In the genomic region with DNA sequence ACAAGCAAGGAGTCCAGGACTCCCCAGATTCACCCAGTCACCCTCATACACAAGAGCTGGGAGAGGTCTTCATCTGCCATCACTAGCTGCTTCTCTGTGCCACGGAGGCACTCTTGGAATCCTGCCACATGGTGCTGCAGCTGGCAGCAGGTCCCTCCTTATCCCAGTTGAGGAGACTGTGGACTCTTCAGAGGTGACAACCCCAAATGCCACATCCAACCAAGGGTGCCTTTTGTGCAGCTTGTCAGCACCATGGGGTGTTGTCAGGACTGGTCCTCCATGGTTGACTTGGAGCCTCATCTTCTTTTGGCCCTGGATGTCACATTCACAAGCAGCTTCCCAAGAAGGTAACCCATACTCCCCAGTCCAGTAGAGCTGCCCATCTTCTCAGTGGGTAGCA, we compare ENCODE assay signal across 24 mouse cellular contexts. TPM values are rescaled to one million over a fixed set of nuclear protein-coding genes. Genes with fewer than 3 reads are reported as not detected.
"Had no signal": no experiment of that assay in that cellular context is flagged by ENCODE, and none has a peak within 500 bp of the region (broad histone marks: within the 10 kb centered on the region; RNA-seq: fewer than 3 reads in every experiment).

No protein-coding gene starts in this region.

- H3K27ac ChIP-seq: neural tube, embryonic 12.5 days; neural tube, embryonic 13.5 days; neural tube, embryonic 15.5 days; stomach, embryonic 15.5 days; stomach, postnatal 0 days had no signal

- H3K9me3 ChIP-seq: neural tube, embryonic 12.5 days; neural tube, embryonic 13.5 days; neural tube, embryonic 15.5 days; stomach, embryonic 15.5 days had no signal

- DNase-seq: retina, postnatal 1 day; right cerebral cortex, adult 18-20 months; right cerebral cortex, postnatal 14 days; right cerebral cortex, postnatal 25 days; right cerebral cortex, postnatal 4 days; spleen, adult 18-20 months; thymus, adult 18-20 months; thymus, adult 2 months; thymus, postnatal 14 days; thymus, postnatal 36 days; thymus, postnatal 4 days had no signal

- H3K36me3 ChIP-seq: neural tube, embryonic 12.5 days; neural tube, embryonic 13.5 days; neural tube, embryonic 15.5 days; stomach, embryonic 15.5 days had no signal

- H3K9ac ChIP-seq: neural tube, embryonic 12.5 days; neural tube, embryonic 13.5 days; neural tube, embryonic 15.5 days; stomach, embryonic 15.5 days had no signal

- H3K4me3 ChIP-seq: neural tube, embryonic 12.5 days; neural tube, embryonic 13.5 days; neural tube, embryonic 15.5 days; stomach, embryonic 15.5 days had no signal

- H3K4me1 ChIP-seq: neural tube, embryonic 12.5 days; neural tube, embryonic 13.5 days; neural tube, embryonic 15.5 days; stomach, embryonic 15.5 days had no signal

- H3K4me2 ChIP-seq: neural tube, embryonic 12.5 days; neural tube, embryonic 13.5 days; neural tube, embryonic 15.5 days; stomach, embryonic 15.5 days had no signal

RNA-seq across cellular contexts. Expression of a gene that starts 2.6 kb away (rescaled TPM):
- total RNA-seq: neutrophil, adult 5-6 weeks had no signal
- polyA plus RNA-seq: neural tube, embryonic 14.5 days; small intestine, adult 2 months; spleen, adult 2 months; stomach, embryonic 14.5 days; testis, adult 2 months; urinary bladder, adult 2 months had no signal

RNA-seq across cellular contexts. Expression of a gene that starts 11.4 kb away (rescaled TPM):
- total RNA-seq: neutrophil, adult 5-6 weeks had no signal
- polyA plus RNA-seq: neural tube, embryonic 14.5 days; spleen, adult 2 months; stomach, embryonic 14.5 days; urinary bladder, adult 2 months had no signal

RNA-seq across cellular contexts. Expression of a gene that starts 18.7 kb away (rescaled TPM):
- total RNA-seq: neutrophil, adult 5-6 weeks had no signal
- polyA plus RNA-seq: small intestine, adult 2 months; spleen, adult 2 months; stomach, embryonic 15.5 days; stomach, embryonic 16.5 days; stomach, postnatal 0 days; urinary bladder, adult 2 months had no signal

RNA-seq across cellular contexts. Expression of a gene that starts 45.5 kb away (rescaled TPM):
- total RNA-seq: neutrophil, adult 5-6 weeks had no signal
